Mouse (Mus musculus): ENCODE measurements at regions not wholly inside any gene's neighbourhood (a gene's known extent, or its start where the extent isn't known, plus 50 kb on each side); places are given as distances from the start of the nearest gene placed in this dataset.
"Not testable (repeated sequence)": the region's sequence is repeated elsewhere in the genome, so short reads cannot be mapped to it uniquely, and the experiment has no call there.

GRCm38 (mm10) chr17:50397324-50397723, 103.9 kb upstream of the Dazl start:
- no peak for DNase-seq (ENCODE audit: low spot score)

DNA sequence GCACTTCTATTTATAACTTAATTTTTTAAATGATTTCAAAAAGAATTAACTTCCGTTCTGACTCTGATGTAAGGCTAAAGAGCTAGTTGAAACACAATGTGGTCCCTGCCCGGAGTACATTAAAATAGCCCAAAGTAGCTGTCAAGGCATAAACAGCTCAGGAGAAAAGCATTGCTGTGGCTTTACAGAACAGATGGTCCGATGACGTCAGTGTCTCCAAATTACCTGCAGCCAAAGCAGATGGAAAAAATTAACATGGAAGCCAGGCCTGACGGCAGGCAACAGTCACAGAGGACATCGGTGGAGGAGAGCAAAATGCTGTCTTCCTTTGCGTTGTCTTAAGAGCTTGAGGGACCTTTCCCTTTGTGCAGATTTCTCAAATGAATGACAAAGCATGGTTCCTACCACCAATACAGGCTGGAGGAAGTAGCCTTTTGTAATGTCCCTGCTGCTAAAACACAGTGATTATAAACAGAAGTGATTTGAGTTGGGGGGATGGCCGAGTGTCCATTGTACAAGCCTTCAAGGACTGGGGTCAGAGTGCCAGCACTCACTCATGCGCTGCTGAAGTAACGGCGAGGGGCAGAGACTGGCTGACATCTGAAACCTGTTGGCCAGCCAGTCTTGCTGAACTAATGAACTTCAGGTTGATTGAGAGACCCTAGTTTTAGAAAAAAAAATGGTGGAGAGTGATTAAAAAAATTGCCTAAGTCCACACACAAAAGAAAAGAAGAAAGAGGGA, 101.8 kb upstream of the Plcl2 start:
- peak; percentile 21 for DNase-seq (ENCODE audit: low spot score)

- DNase-seq (ENCODE audit: low spot score) = no peak
These were observed 100.6 kb upstream of the Plcl2 start for GRCm38 (mm10) chr17:50408581-50408980.

GRCm38 (mm10) chr17:50409271-50409670, 99.9 kb upstream of the Plcl2 start:
- no peak for DNase-seq (ENCODE audit: low spot score)

DNA sequence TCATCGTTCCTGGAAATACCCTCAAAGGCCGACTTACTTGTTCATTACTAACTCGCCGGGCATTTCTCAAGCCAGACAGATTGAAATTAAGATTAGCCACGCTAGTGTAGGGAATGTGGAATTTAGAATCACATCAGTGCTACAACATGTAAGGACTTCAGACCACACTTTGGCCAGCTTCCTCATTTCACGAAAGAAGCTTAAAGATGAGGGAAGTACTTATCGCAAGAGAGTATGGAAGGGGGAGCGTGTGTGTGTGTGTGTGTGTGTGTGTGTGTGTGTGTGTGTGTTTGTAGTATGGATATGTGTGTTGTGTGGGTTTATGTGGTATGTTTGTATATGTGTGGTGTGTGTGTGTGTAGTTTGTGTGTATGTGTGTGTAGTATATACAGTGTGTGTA, 99.3 kb upstream of the Plcl2 start:
- no peak for DNase-seq (ENCODE audit: low spot score)

DNA sequence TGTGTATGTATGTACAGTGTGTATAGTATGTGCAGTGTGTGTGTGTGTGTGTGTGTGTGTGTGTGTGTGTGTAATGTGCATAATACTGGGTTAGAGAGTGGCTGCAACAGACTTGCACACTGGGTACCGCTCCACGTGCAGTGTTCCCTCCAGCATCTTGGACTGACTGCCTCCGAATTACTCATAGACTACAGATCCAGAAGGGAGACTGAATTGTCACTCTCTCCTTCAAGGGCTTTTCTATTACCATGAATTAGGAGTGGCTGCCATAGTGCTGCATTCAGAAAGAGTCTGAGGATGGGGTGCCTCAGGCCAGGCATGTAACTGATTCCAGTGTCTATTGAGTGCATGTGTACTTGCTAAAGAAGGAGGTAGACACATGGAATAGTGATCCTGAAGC, 98.9 kb upstream of the Plcl2 start:
- DNase-seq (ENCODE audit: low spot score) = no peak

DNA sequence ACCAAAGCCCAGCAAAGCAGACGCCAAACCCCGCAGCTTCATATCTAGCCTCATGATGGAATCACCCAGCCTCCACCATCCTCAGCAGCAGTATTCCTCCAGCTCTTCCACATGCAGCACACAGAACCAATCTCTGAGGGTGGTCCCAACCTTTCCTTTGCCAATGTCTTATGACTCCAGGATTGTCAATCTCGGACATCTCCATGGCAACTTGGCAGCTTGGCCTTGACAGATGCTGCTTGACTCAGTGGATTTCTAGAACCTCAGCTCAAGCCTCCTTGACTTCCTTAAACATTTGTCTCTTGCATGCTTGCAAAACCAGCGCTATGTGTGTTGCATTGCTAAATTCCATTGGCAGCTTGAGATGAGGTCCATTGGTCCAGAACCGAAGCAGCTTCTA, 96.8 kb upstream of the Plcl2 start:
- DNase-seq (ENCODE audit: low spot score) = no peak

- no peak for DNase-seq (ENCODE audit: low spot score)
These were observed 95.3 kb upstream of the Plcl2 start for GRCm38 (mm10) chr17:50413916-50414315.

DNA sequence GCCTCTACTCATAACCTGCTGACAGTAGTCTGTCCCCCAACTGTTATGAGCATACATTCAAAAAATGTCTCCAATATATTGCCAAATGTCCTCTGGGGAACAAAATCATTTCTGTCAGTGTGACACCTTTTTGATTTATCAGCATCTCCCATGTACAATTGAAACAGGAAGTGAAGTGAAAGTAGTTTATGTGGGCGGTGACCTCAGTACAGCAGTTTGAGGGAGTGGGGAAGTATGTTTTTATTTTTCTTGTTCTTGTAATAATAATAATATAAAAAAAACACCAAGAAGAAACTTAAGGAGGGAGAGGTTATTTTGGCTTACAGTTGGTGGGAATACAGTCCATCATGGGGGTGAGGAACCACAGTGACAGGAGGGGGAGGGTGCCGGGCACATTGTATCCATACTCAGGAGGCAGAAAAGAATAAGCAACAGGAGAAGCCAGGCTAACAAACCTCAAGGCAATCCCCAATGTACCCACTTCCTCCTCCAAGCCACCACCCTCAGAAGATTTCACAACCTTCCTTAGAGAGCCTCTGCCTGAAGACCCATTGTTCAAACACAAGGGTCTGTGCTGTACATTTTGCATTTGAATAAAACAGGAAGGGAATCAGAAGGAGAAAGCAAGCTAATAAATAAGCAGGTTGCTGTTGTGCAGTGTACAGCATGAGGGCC, 93.7 kb upstream of the Plcl2 start:
- no peak for DNase-seq (ENCODE audit: low spot score)

- DNase-seq (ENCODE audit: low spot score) = no peak
These were observed 93.1 kb upstream of the Plcl2 start for GRCm38 (mm10) chr17:50416119-50416518.

GRCm38 (mm10) chr17:50416538-50417113, 92.6 kb upstream of the Plcl2 start:
- DNase-seq (ENCODE audit: low spot score) = no peak

- DNase-seq (ENCODE audit: low spot score) = peak; percentile 74
These were observed 90.3 kb upstream of the Plcl2 start for GRCm38 (mm10) chr17:50418863-50419383.

DNA sequence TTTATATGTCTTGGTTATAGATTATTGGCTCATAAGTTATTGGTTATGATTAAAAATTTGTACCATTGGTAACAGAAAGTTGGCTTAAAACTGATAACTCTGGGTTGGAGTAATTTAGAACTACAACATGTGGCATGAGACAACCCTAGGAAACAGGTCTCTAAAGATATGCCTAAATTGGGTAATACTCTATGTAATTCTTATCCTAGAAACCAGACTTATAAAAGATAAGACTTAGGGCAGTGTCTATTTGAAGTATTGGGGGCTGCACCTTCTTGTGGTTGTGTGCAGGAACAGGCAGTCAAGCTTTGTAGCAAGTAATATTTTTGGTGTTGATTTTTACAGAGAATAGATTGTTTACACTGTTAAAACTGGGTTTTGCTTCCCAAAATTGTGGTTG, 89.7 kb upstream of the Plcl2 start:
- not testable (repeated sequence) for DNase-seq (ENCODE audit: low spot score)

DNA sequence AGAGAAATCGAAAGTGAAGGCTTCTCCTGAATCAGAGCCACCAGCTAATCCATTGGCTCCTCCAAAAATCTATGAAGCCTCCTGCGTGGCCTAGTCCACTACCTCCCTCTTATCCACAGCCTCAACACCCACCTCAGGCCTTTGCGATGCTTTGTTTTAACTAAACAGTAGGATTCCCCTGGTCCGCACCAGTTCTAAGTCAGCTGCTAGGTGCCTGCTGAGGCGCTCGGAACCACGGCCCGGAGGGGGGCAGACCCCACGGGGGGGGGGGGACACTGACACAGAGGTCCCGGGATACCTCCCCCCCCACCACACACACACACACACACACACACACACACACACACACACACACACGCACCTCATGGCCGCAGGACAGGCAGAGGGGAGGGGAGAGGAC, 89.2 kb upstream of the Plcl2 start:
- no peak for DNase-seq (ENCODE audit: low spot score)

DNA sequence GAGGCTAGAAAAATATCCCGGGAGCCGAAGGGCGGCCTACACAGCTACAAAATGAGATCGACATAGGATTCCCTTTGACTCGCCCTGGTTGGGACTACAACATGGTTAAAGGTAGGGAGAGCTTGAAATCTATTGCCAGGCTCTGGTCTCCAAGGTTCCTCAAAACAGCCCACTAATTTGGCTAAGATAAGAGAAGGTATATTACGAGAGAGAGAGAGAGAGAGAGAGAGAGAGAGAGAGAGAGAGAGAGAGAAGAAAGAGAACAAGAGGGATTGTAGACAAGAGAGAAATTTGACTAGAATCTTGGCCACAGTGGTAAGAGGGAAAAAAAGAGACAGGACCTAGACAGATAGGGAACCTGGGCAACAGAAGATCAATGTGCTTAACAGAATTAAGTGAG, 88.5 kb upstream of the Plcl2 start:
- no peak for DNase-seq (ENCODE audit: low spot score)

- no peak for DNase-seq (ENCODE audit: low spot score)
These were observed 87.7 kb upstream of the Plcl2 start for GRCm38 (mm10) chr17:50421476-50421875.

GRCm38 (mm10) chr17:50425110-50425509, 84.1 kb upstream of the Plcl2 start:
- no peak for DNase-seq (ENCODE audit: low spot score)

DNA sequence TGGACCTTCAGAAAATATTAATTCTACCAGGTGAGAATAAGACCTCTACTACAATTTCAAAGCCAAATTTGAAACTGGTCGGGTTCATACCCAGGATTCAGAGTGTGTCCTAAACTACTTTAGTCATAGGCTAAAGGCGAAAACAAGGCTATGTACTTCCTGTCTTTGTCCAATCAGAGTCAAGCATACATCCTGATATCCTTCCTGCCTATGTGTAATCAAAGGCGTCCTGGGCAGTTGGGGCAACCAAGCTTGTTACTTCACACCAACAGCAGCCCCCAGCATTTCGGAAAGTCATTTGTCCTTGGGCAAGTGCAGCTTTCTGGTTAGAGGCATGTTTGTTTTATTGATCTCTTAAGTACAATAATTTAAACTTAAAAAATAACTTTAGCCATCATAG, 83.7 kb upstream of the Plcl2 start:
- DNase-seq (ENCODE audit: low spot score) = no peak

DNA sequence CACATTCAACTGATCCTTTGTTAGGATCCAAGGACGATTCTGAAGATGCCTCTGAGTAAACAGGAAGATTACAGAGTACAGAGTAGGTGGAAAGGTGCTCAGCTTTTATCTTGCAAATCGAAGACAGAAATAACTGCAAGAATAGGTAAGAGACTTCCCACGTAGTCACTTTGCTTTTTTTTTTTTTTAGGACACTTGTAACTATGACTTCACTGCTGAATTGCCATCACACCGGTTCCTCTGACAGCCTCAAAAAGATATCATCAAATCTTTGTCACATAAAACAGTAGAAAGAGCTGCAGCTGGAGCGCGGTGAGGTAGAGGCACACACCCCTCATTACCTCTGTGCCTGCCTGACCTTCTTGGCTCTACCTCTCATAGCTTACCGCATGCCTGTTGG, 83.1 kb upstream of the Plcl2 start:
- no peak for DNase-seq (ENCODE audit: low spot score)

GRCm38 (mm10) chr17:50427331-50428003, 81.7 kb upstream of the Plcl2 start:
- no peak for DNase-seq (ENCODE audit: low spot score)

- DNase-seq (ENCODE audit: low spot score) = no peak
These were observed 81.1 kb upstream of the Plcl2 start for GRCm38 (mm10) chr17:50428004-50428560.

DNA sequence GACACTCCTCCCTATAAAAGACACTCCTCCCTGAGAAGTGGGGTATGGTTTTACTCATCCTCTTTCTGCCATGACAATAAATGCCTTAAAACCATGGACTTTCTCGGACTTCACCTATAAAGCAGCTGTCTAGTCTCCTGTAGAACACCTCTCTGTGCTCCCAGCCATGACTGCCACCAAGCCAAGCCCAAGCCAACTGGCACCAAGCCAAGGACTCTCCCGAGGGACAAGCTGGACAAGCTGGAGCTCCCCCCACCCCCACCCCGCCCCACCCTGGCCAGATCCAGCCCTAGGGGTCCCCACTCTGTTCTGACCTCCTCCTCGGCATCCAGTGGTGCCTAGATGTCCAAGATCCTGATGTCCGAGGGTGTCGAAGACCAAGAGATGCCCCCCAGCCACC, 76.6 kb upstream of the Plcl2 start:
- no peak for DNase-seq (ENCODE audit: low spot score)

Data from gastrocnemius, adult 18-20 months (tissue).